Mouse (Mus musculus) spleen, adult 18-20 months (tissue): ENCODE measurements around the gene Krtap5-4.
A peak's percentile ranks its signal among the peaks of the same experiment; 100 is the strongest.
"Not testable (repeated sequence)": the region's sequence is repeated elsewhere in the genome, so short reads cannot be mapped to it uniquely, and the experiment has no call there.

Source experiments
- DNase-seq, 2 experiments: peaks; one replicate each; pipeline ENCODE4 v3.0.0; 2022; ENCODE audit warnings: mixed read lengths in 2 of 2

The Krtap5-4 gene

DNA sequence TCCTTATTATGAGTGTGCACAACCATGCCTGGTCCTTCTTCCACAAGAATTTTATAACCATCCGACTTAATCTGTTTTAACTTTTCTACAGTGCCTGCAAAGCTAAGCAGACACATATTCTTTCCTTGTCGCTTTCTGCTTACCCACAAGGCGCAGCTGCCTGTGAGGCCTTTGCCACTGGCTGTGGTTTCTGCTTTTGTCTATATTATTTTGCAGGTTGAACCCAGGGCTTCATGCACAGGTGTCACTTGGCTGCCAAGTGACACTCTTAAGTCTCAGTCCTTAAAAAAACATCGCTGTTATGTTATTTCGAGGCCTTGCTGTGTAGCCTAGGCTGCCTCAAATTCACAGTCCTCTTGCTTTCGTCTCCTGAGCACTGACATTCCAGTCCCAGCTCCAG lies 19.3 kb downstream of the Krtap5-4 start:
- no peak for DNase-seq

DNA sequence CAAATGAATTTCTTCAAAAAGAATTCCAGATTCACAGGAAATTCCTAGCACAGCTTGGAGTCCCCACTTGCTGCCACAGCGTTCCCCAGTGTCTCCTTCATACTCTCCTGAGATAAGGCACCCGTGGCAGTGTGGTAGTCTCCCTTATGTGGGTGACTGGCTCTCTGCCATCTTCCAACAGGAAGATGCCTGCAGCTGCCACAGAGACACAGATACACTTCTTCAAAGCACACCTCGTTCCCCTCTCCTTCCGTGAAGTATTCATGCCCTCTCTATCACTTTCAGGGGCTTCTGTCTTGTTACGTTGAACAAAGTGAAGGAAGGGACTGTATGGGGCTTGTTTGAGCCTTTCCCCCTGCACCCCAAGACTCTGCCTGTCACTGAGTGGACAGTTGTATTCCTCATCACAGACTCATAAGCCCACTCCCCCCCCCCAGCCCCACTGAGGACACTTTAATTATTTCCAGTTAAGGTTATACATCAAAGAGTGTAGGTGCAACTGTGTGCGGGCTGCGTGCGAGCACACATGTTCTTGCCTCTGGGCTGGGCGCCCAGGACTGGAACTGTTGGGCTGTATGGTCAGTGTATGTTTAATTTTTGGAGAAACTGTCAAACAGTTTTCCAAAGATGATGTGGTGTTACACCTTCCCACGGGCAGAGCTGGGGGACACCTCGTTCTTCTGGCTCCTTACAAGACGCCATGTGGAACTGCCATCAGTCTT lies 20.2 kb downstream of the Krtap5-4 start:
- no peak for DNase-seq

DNA sequence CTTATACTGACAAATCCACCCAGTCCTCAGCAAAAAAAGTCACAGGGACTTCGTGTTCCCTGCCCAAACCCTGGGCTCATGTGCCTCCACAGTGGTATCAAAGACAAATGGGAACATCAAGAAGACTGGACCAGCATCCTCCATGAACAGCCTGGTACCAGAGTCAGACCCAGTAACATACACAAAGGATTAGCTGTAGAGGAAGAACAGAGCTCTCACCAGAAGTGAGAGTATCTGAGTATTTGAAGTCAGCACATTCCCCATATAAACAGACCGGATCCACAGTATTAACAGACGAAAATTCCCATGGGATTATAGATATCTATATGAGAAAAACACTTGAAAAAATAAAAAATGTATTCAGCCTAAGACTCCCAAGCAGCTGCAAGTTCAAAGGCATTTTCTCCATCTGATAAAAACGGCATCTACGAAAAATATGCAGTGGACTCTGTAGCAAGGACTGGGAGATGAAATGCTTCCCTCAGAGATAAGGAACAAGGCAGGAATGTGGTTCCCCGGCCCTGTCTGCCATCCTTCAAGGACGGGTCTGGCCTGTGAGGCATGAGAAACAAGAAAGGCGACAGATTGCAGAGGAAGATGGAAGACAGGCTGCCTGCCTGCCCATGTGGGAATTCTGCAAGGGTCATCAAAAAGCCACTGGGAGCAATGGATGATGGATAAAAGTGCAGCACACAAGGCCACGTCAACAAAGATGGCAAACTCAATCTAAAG lies 23.5 kb downstream of the Krtap5-4 start:
- DNase-seq = no peak

DNA sequence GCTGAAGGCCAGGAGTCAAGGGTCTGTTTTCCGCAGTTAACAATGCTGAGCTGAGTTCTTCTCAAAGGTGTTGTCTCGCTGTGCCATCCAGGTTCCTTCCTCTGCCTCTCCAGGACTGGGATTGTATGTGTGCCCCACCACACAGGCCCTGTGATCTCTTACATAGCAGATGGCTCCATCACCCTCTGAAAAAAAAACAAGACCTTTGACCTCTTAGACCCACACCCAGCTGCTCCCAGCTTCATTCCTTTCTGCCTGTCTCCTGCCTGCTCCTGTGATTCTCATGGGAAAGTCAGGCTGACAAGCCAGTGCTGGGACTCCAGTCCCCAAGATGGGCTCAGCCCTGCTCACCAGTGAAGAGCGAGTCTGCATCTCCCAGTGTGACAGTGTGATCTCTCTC lies 25.2 kb downstream of the Krtap5-4 start:
- DNase-seq = no peak

DNA sequence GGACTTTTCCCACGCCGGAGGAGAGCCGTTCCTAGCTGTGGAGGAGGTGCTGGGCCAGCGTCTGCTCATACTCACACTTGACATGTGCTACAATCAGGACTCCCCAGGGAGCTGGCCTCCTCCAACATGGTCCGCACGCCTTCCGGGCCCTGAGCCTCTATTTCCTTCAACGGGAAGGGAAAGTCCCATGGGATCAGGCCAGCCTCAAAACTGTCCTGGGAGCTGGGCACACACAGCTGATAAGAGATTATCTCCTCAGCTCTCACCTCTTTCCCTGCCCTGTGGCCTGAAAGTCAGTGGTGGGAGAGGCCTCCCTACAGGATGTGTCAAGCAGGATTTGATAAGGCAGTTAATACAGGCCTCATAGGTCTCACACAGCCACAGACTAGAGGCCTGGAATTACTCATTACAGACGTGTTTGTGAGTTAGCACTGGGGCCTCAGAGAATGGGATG lies 26.9 kb downstream of the Krtap5-4 start:
- no peak for DNase-seq

DNA sequence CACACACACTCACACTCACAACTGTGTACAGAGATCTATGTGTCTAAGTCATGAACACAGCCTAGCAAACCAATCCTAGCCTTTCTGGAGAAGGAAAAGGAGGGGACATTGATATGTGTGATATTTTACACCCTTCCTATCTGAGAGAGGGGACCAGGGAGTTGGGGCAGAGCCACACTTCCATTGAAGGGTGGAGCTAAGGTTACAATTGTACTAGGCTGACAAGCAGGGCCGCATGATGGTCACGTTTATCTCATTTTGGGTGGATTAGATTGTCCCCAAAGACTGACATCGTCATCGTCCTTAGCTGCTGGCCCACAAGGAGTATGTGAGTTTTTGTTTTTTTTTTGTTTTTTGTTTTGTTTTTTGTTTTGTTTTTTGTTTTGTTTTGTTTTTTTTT lies 27.9 kb downstream of the Krtap5-4 start:
- DNase-seq = no peak

DNA sequence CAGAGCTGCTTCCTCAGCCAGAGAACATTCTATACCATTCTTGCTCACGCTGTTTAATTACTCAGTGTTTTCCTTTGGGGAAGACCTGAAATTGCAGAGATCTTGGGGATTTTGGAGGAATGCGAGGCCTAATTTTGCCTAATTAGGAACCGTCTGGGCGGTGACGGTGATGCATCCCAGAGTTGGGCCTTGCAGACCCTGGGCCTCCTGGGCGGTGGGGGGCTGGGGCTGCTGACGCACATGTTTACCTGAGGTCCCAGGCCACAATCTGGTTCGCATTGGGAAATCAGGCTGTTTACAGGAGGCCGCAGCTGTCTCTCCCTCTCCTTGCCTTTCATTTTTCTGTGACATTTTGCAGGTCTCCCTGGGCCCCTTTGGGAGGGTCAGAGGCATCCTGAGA lies 29.4 kb downstream of the Krtap5-4 start:
- DNase-seq = not testable (repeated sequence)

DNA sequence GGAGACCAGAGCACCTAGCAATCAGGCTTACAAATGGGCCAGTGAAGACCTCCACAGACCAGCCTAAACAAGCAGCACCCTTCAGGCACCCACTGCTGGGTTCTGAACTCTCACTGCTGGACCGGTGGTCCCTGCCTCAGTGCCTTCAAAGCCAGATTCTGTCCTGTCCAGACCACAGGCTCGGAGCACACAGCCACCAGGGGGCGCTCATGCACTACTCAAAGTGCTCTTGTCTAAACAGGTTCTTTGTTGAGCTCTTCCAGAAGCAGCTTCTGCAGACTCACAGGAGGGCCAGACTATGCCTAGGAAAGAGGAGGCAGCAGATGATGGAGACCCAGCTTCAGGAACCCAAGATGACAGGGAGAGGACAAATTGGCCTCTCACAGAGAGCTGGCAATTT lies 30.9 kb downstream of the Krtap5-4 start:
- peak; percentile 67 to 87 for DNase-seq

DNA sequence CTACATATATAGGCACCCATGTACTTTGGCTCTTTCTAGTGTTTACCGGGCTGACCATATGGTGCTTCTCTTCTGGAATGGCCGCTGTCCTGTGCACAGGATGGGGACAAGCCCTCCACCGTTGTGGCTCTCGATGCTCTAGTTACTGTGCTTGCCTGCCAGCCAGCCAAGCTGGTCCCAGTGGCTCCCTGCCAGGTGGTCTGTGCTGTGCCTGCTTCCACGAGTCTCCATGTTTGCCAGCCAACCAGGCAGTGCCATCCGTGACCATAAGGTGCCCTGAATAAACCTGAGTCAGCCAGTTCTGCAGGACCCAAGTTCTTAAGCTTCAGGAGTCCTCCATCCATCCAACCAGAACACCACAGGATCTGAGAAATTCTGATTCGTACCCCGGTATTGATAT lies 31.8 kb downstream of the Krtap5-4 start:
- DNase-seq = no peak

DNA sequence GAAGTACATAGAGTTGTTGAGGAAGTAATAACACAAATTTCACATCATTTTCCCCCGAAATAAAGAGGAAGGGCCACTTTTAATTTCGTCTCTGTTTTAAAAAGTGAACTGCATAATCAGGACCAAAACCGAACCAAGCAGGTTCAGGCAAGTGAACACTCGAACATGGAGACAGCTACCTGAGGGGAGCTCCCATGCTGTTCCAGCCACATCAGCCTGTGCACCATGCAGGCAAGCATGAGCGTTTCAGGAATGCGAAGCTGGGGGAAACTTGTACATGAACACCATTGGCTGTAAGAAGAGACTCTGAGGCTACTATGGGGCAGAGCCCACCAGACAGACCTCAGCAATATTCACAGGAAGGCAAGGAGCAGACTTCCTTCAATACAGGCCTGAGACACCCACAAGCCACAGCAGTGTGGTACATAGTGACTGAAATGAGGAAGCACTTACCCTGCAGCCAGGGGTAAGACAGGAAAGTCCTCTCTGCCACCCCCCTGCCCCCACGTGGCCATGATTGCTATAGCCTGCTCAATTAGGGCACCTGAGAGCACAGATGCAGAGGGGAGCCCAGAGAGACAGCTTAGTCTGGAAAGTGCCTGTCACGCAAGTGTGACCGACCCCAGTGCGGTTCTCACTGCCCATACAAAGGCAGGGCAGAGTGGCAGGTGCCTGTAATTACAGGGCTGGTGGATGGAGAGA lies 37.1 kb downstream of the Krtap5-4 start:
- peak; percentile 53 to 62 for DNase-seq

DNA sequence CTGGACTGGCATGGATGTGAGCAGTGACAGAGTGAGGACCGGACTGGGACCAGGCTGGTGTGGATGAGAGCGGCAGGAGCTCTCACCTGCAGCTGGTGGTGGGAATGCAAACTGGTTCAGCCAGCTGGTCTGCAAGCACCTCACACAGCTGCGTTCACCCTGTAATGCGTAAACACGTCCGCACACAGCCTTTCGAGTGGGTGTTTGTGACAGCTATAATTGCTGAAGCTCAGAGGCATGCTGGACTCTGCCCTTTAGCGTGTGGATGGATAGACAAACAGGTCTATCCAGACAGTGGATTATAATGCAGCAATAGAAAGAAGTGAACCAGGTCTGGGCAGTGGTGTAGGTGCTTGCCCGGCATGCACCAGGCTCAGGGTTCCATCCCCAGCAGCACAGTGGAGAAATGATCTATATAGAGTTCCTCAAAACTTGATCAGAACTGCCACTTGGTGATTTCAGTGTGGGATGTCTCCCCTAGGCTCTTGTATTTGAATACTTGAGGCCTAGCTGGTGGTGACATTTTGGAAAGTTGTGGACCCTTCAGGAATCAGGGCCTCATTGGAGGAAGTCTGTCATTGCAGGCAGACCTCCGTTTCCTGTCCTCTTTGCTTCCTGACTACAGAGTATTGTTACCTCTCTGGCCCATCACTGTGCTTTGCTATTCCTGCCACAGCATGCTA lies 38.4 kb downstream of the Krtap5-4 start:
- no peak for DNase-seq

DNA sequence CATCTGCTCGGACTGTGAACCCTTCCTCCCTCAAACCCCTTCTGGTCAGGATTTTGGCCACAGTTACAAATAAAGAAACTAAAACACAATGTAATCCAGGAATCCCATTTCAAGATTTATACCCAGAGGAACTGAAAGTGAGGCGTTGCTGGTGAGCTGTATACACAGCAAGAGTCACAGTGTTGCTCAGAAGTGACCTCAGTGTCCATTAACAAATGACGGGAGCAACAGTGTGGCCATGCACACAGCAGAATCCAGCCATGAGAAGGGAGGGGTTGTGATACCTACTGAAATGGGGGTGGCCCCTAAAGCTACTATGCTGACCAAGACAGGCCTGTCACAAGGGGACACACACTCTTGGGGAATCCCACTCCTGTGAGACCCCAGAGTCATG lies 38.9 kb downstream of the Krtap5-4 start:
- DNase-seq = no peak

DNA sequence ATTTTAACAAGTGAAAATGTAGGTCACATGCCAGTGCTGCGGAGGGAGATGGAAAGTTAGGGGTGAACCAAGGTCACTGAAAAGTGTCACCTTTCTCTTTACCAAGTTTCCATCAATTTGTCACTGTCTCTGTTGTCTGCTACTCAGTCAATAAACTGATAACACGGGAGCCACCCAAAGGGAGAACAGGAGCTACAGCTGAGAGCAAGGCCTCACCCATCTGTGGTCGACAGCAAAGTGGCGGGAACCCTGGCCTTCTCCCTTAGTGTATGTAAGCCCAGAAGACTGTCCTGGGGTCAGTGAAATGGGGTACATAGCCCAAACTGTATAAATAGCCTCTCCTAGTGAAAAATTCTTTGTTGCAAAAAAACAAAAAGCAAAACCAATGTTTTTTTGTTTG lies 44.2 kb downstream of the Krtap5-4 start:
- DNase-seq = no peak

DNA sequence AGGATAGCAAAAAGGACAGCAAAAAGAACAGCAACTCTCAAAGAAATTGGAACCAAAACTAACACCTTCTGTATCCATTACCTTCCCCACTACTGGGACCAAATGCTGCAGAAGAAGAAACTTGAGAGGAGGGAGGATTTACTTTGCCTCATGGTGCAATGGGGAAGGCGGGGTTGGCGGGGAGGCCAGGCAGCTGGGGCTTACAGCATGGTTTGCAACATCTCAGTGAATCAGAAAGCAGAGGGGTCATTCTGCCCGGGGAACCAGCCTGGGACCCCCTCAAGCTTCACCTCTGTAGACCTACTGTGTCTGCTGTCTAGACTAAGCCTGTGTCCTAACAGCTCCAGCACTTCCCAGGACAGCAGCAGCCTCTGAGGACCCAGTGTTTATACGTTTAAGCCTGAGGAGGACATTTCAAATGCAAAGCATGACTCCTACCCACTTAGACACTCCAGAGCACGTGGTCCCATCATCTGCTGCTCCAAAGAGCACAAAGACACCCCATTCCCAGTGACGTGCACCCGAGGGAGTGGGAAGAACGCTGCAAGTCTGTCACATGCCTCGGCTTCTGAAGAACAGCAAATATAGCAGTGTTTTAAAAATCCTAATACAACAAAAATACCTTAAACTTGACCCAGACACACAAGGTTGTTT lies 46.1 kb downstream of the Krtap5-4 start:
- DNase-seq = no peak

DNA sequence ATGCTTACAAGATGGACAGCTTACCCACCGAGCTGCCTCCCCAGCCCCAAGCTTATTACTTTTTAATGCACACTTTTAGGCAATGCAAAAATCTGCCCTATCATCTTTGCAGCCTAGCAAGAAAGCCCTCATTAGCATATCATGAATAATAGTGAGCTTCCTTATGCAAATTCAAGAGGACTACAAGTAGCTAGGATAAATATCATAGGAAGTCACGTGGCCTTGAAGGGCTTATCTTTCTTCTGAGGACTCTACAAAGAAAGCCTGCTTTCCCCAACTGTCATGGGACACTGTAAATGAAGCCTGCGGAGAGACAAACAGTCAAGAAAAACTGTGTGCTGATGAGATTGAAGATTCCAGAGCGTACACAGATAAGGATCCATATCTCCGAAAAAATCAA lies 48.2 kb downstream of the Krtap5-4 start:
- no peak for DNase-seq

DNA sequence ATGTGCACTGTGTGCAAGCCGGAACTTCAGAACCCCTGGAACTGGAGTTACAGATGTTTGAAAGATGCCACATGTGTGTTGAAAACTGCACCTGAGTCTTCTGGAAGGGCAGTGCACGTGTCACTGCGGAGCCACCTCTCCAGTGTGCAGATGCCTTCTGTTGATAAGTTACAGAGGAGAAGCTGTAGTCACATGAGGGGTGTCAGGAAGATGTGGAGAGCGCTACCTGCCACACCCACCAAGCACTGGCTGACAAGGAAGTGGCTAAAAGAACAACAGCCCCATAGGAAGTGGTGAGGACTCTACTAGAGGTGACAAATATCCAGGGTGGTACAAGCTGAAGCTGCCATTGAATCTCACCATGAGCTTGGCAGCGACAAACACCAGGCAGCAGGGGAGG lies 50.5 kb downstream of the Krtap5-4 start:
- no peak for DNase-seq
